Mouse (Mus musculus) small intestine, adult 2 months (tissue): Measurements from ENCODE around the gene Sbf2.

Experiments
- CTCF ChIP-seq: fragments of 200-500 bp; IDR thresholded peaks from 2 replicates; pipeline ENCODE4 v1.5.1; 2012; ENCODE audit warnings: low read depth, mild to moderate bottlenecking, control low read depth, inconsistent platforms, low read length, moderate library complexity, mixed read lengths; ENCODE audit not compliant: insufficient replicate concordance, insufficient read length; ENCODE audit errors: extremely low read depth
- POLR2A ChIP-seq: fragments of 200-500 bp; IDR thresholded peaks from 2 replicates; pipeline ENCODE4 v1.6.1; 2012; ENCODE audit warnings: low read depth, mild to moderate bottlenecking, control low read depth, inconsistent platforms, low read length, moderate library complexity

GRCm38 (mm10) chr7:110561647-110562046 lies 53.1 kb downstream of the Sbf2 start:
- TF ChIP-seq POLR2A: no peak
- TF ChIP-seq CTCF: no peak
